In genomic region chr10:39501977-39502706, GRCm38 (mm10) we compare ENCODE assay signal across 9 mouse cellular contexts.
DNase-seq lines count a peak whose midpoint lies in the region; ATAC-seq and TF ChIP-seq lines count a peak whose summit lies in the region.
"Had no signal": no experiment of that assay in that cellular context is flagged by ENCODE, and none has a peak within 500 bp of the region (broad histone marks: within the 10 kb centered on the region; RNA-seq: fewer than 3 reads in every experiment).

No protein-coding gene starts in this region.

- no peak overlapping the region for H3K9ac ChIP-seq in intestine, embryonic 15.5 days
- no peak overlapping the region for H3K9ac ChIP-seq in intestine, postnatal 0 days (ENCODE audit: low read depth, low read length)
- H3K9ac ChIP-seq in forebrain, embryonic 13.5 days: peak overlapping the region; percentile 12
- no peak overlapping the region for H3K9ac ChIP-seq in hindbrain, embryonic 12.5 days
- no peak overlapping the region for H3K9ac ChIP-seq in limb, embryonic 15.5 days

- no peaks in the 10 kb centered on the region for H3K36me3 ChIP-seq in intestine, embryonic 15.5 days
- H3K36me3 ChIP-seq in intestine, postnatal 0 days (ENCODE audit: control insufficient read depth, insufficient read depth): no peaks in the 10 kb centered on the region
- H3K36me3 ChIP-seq in forebrain, embryonic 13.5 days (ENCODE audit: poor library complexity, severe bottlenecking): no peaks in the 10 kb centered on the region
- H3K36me3 ChIP-seq in hindbrain, embryonic 12.5 days: no peaks in the 10 kb centered on the region
- H3K36me3 ChIP-seq in limb, embryonic 15.5 days: no peaks in the 10 kb centered on the region

- no peak overlapping the region for H3K4me2 ChIP-seq in intestine, embryonic 15.5 days (replicated peaks)
- no peak overlapping the region for H3K4me2 ChIP-seq in intestine, postnatal 0 days (replicated peaks; ENCODE audit: low read depth)
- peak overlapping the region; percentile 33 for H3K4me2 ChIP-seq in forebrain, embryonic 13.5 days
- no peak overlapping the region for H3K4me2 ChIP-seq in hindbrain, embryonic 12.5 days (replicated peaks)
- H3K4me2 ChIP-seq in limb, embryonic 15.5 days: no peak overlapping the region

- TF ChIP-seq CTCF in intestine, postnatal 0 days (IDR thresholded peaks at IDR 0.05; ENCODE audit: low read depth): no peak

- H3K4me1 ChIP-seq in intestine, embryonic 15.5 days (replicated peaks): peaks cover 34% of the 10 kb centered on the region
- H3K4me1 ChIP-seq in intestine, postnatal 0 days (replicated peaks; ENCODE audit: control insufficient read depth, insufficient read depth, low read length): no peaks in the 10 kb centered on the region
- peaks cover 93% of the 10 kb centered on the region for H3K4me1 ChIP-seq in forebrain, embryonic 13.5 days
- peaks cover 60% of the 10 kb centered on the region for H3K4me1 ChIP-seq in hindbrain, embryonic 12.5 days
- peaks cover 46% of the 10 kb centered on the region for H3K4me1 ChIP-seq in limb, embryonic 15.5 days

- no peak overlapping the region for H3K4me3 ChIP-seq in intestine, embryonic 15.5 days (replicated peaks)
- no peak overlapping the region for H3K4me3 ChIP-seq in intestine, postnatal 0 days (ENCODE audit: low read depth, low read length)
- H3K4me3 ChIP-seq in forebrain, embryonic 13.5 days: no peak overlapping the region
- H3K4me3 ChIP-seq in hindbrain, embryonic 12.5 days: no peak overlapping the region
- no peak overlapping the region for H3K4me3 ChIP-seq in limb, embryonic 15.5 days
- H3K4me3 ChIP-seq: erythroblast, embryonic 14.5 days had no signal

- H3K9me3 ChIP-seq in intestine, embryonic 15.5 days: no peaks in the 10 kb centered on the region
- H3K9me3 ChIP-seq in intestine, postnatal 0 days (ENCODE audit: control insufficient read depth): no peaks in the 10 kb centered on the region
- H3K9me3 ChIP-seq in forebrain, embryonic 13.5 days (replicated peaks): no peaks in the 10 kb centered on the region
- no peaks in the 10 kb centered on the region for H3K9me3 ChIP-seq in hindbrain, embryonic 12.5 days (replicated peaks)
- no peaks in the 10 kb centered on the region for H3K9me3 ChIP-seq in limb, embryonic 15.5 days

- ATAC-seq in intestine, embryonic 15.5 days: peak; percentile 67
- ATAC-seq in intestine, postnatal 0 days: no peak
- ATAC-seq in forebrain, embryonic 13.5 days: peak; percentile 48
- ATAC-seq in hindbrain, embryonic 12.5 days (ENCODE audit: low FRiP score): peak; percentile 50
- no peak for ATAC-seq in limb, embryonic 15.5 days (ENCODE audit: insufficient number of reproducible peaks, low FRiP score, low TSS enrichment, low read depth)

- H3K27me3 ChIP-seq in intestine, embryonic 15.5 days (replicated peaks): no peaks in the 10 kb centered on the region
- H3K27me3 ChIP-seq in intestine, postnatal 0 days (replicated peaks; ENCODE audit: control insufficient read depth, insufficient read depth, low read length): no peaks in the 10 kb centered on the region
- no peaks in the 10 kb centered on the region for H3K27me3 ChIP-seq in forebrain, embryonic 13.5 days
- H3K27me3 ChIP-seq in hindbrain, embryonic 12.5 days: no peaks in the 10 kb centered on the region
- no peaks in the 10 kb centered on the region for H3K27me3 ChIP-seq in limb, embryonic 15.5 days

- peak; percentile 45 to 54 for DNase-seq in adrenal gland, adult 18-20 months (ENCODE audit: low spot score in 2 of 2)
- peak; percentile 48 for DNase-seq in ovary, postnatal 36 days (ENCODE audit: low spot score)
- DNase-seq in spleen, postnatal 14 days (ENCODE audit: low spot score in 2 of 2): no peak

- WGBS in intestine, embryonic 15.5 days: 74% methylated on average over 13 of the region's 13 CpGs
- 70% methylated on average over 13 of the region's 13 CpGs for WGBS in intestine, postnatal 0 days
- WGBS in forebrain, embryonic 13.5 days: 42% methylated on average over 13 of the region's 13 CpGs
- 68% methylated on average over 13 of the region's 13 CpGs for WGBS in hindbrain, embryonic 12.5 days
- 58% methylated on average over 13 of the region's 13 CpGs for WGBS in limb, embryonic 15.5 days

- no peak overlapping the region for H3K27ac ChIP-seq in intestine, embryonic 15.5 days
- no peak overlapping the region for H3K27ac ChIP-seq in intestine, postnatal 0 days (ENCODE audit: low read depth, low read length)
- peak overlapping the region; percentile 83 for H3K27ac ChIP-seq in forebrain, embryonic 13.5 days
- peak overlapping the region; percentile 85 for H3K27ac ChIP-seq in hindbrain, embryonic 12.5 days
- H3K27ac ChIP-seq in limb, embryonic 15.5 days: 0 out of 2 replicates have a peak overlapping the region, but pooled peaks have one; percentile 18

Comparison
In these comparisons a context has a peak if more than half of its experiments do, and no peak if none do; other contexts are left out.
1. ATAC-seq: peak in intestine, embryonic 15.5 days (single experiment), forebrain, embryonic 13.5 days (single experiment) and hindbrain, embryonic 12.5 days (single experiment); none in intestine, postnatal 0 days (single experiment) and limb, embryonic 15.5 days (single experiment).
2. H3K27ac ChIP-seq: peak in forebrain, embryonic 13.5 days (single experiment), hindbrain, embryonic 12.5 days (single experiment) and limb, embryonic 15.5 days (single experiment); none in intestine, embryonic 15.5 days (single experiment) and intestine, postnatal 0 days (single experiment).
3. DNase-seq: peak in adrenal gland, adult 18-20 months (2 of 2) and ovary, postnatal 36 days (single experiment); none in spleen, postnatal 14 days (0 of 2).